Mouse (Mus musculus) stomach, embryonic 16.5 days (tissue): ENCODE results near the gene Sp7. TPM values are rescaled to one million over a fixed set of nuclear protein-coding genes. Genes with fewer than 3 reads are reported as not detected.

ENCODE experiments used
- ATAC-seq: fragments of 200-750 bp; cut with Nextera tagmentation; 2 replicates; pipeline ENCODE4 v1.8.0; 2017; ENCODE audit warnings: moderate number of reproducible peaks, moderate TSS enrichment; ENCODE audit not compliant: insufficient read depth, low FRiP score
- H3K27ac ChIP-seq: fragments of 300-500 bp; sonication (generic); 2 replicates; pipeline ENCODE4 v1.5.1; 2014; ENCODE audit warnings: low read length
- H3K27me3 ChIP-seq: fragments of 300-500 bp; sonication (generic); 2 replicates; pipeline ENCODE4 v1.6.1; 2014; ENCODE audit warnings: low read length, control low read depth, mixed read lengths; ENCODE audit not compliant: control insufficient read depth, insufficient read depth
- H3K36me3 ChIP-seq: fragments of 300-500 bp; sonication (generic); 2 replicates; pipeline ENCODE4 v1.6.1; 2014; ENCODE audit warnings: low read length; ENCODE audit not compliant: control insufficient read depth, insufficient read depth
- H3K4me1 ChIP-seq: fragments of 300-500 bp; sonication (generic); 2 replicates; pipeline ENCODE4 v1.6.1; 2014; ENCODE audit warnings: low read length, control low read depth, mixed read lengths; ENCODE audit not compliant: control insufficient read depth, insufficient read depth
- H3K4me2 ChIP-seq: fragments of 300-500 bp; sonication (generic); 2 replicates; pipeline ENCODE4 v1.6.1; 2014; ENCODE audit warnings: low read depth, low read length, mixed read lengths
- H3K4me3 ChIP-seq: fragments of 300-500 bp; sonication (generic); replicated peaks from 2 replicates; pipeline ENCODE4 v1.5.1; 2014; ENCODE audit warnings: mild to moderate bottlenecking, low read length
- H3K9ac ChIP-seq: fragments of 300-500 bp; sonication (generic); 2 replicates; pipeline ENCODE4 v1.6.1; 2014; ENCODE audit warnings: low read length
- H3K9me3 ChIP-seq: fragments of 300-500 bp; sonication (generic); replicated peaks from 2 replicates; pipeline ENCODE4 v1.6.1; 2016; ENCODE audit warnings: low read length, control low read depth; ENCODE audit not compliant: control insufficient read depth
- WGBS: fragments of 180-500 bp; shearing (Covaris S2); extraction: QIAGEN DNeasy Blood & Tissue Kit; methylation state at CpG from one replicate; pipeline ENCODE4 v1.1.7; 2014; 5-methylcytosine and 5-hydroxymethylcytosine counted together
- polyA plus RNA-seq: library from polyadenylated mRNA; unstranded; fragments of >200 nt; fragmentation: Nextera tagmentation; extraction: Ambion mirVana; gene quantifications from 2 replicates; pipeline ENCODE4 v1.2.1, GENCODE M21; 2015

Sp7 gene
- polyA plus RNA-seq, 1 experiment from 2014 or later = 1.3 TPM

- H3K27ac ChIP-seq = peak overlapping the region; percentile 89
- peak; percentile 51 for ATAC-seq
- H3K9ac ChIP-seq = 0 out of 2 replicates have a peak overlapping the region, but pooled peaks have one; percentile 28
These were observed 26.6 kb upstream of the Sp7 start for GRCm38 (mm10) chr15:102393584-102394014.

GRCm38 (mm10) chr15:102392520-102392919 is 25.5 kb upstream of the Sp7 start:
- no peak overlapping the region for H3K4me2 ChIP-seq
- no peaks in the 10 kb centered on the region for H3K27me3 ChIP-seq
- 51% methylated on average over 2 of the region's 2 CpGs for WGBS
- no peaks in the 10 kb centered on the region for H3K9me3 ChIP-seq
- peak overlapping the region; percentile 41; the same call in 1 of the 2 replicates for H3K27ac ChIP-seq
- no peaks in the 10 kb centered on the region for H3K36me3 ChIP-seq
- ATAC-seq = no peak
- no peak overlapping the region for H3K9ac ChIP-seq
- H3K4me1 ChIP-seq = peaks cover 10% of the 10 kb centered on the region; the same call in 1 of the 2 replicates
- no peak overlapping the region for H3K4me3 ChIP-seq

More at GRCm38 (mm10) chr15:102393584-102394014, 26.6 kb upstream of the Sp7 start:
- Histone ChIP-seq H3K27me3 (no peaks in the 10 kb centered on the region), H3K4me1 (peaks cover 10% of the 10 kb centered on the region; the same call in 1 of the 2 replicates), H3K4me3 (no peak overlapping the region), H3K4me2 (no peak overlapping the region), H3K9me3 (no peaks in the 10 kb centered on the region), H3K36me3 (no peaks in the 10 kb centered on the region)

- Histone ChIP-seq H3K4me2 (no peak overlapping the region), H3K4me1 (no peaks in the 10 kb centered on the region), H3K36me3 (no peaks in the 10 kb centered on the region), H3K27me3 (no peaks in the 10 kb centered on the region), H3K9ac (no peak overlapping the region), H3K9me3 (no peaks in the 10 kb centered on the region), H3K27ac (no peak overlapping the region), H3K4me3 (no peak overlapping the region)
- ATAC-seq = no peak
- 83% methylated on average over 3 of the region's 3 CpGs for WGBS
These were observed 22.0 kb upstream of the Sp7 start for GRCm38 (mm10) chr15:102388942-102389341.

GRCm38 (mm10) chr15:102386640-102387039 is 19.7 kb upstream of the Sp7 start:
- H3K27me3 ChIP-seq = no peaks in the 10 kb centered on the region
- 46% methylated on average over 9 of the region's 9 CpGs for WGBS
- H3K4me2 ChIP-seq = no peak overlapping the region
- H3K4me3 ChIP-seq = no peak overlapping the region
- H3K9ac ChIP-seq = no peak overlapping the region
- no peak for ATAC-seq
- no peaks in the 10 kb centered on the region for H3K4me1 ChIP-seq
- H3K36me3 ChIP-seq = no peaks in the 10 kb centered on the region
- H3K9me3 ChIP-seq = no peaks in the 10 kb centered on the region
- H3K27ac ChIP-seq = no peak overlapping the region

- Histone ChIP-seq H3K4me1 (no peaks in the 10 kb centered on the region), H3K4me2 (no peak overlapping the region), H3K4me3 (no peak overlapping the region), H3K27ac (no peak overlapping the region), H3K27me3 (no peaks in the 10 kb centered on the region), H3K36me3 (no peaks in the 10 kb centered on the region), H3K9ac (no peak overlapping the region), H3K9me3 (no peaks in the 10 kb centered on the region)
- no peak for ATAC-seq
- WGBS = 78% methylated on average over 6 of the region's 6 CpGs
These were observed 16.7 kb upstream of the Sp7 start for GRCm38 (mm10) chr15:102383671-102384070.

GRCm38 (mm10) chr15:102381575-102381974 is 14.6 kb upstream of the Sp7 start:
- peak; percentile 65; the same call in 1 of the 2 replicates for ATAC-seq
- H3K4me1 ChIP-seq = peaks cover 9% of the 10 kb centered on the region
- H3K36me3 ChIP-seq = no peaks in the 10 kb centered on the region
- H3K4me2 ChIP-seq = no peak overlapping the region
- no peak overlapping the region for H3K4me3 ChIP-seq
- H3K27me3 ChIP-seq = no peaks in the 10 kb centered on the region
- no peaks in the 10 kb centered on the region for H3K9me3 ChIP-seq
- WGBS = 0% methylated on average over 7 of the region's 7 CpGs
- H3K9ac ChIP-seq = no peak overlapping the region
- H3K27ac ChIP-seq = no peak overlapping the region

GRCm38 (mm10) chr15:102377810-102378262 is 10.9 kb upstream of the Sp7 start:
- ATAC-seq = peak; percentile 37; the same call in 1 of the 2 replicates
- Histone ChIP-seq H3K27me3 (no peaks in the 10 kb centered on the region), H3K27ac (peak overlapping the region; percentile 36), H3K4me1 (peaks cover 14% of the 10 kb centered on the region), H3K9me3 (no peaks in the 10 kb centered on the region), H3K9ac (peak overlapping the region; percentile 40), H3K4me2 (peak overlapping the region; percentile 99), H3K4me3 (0 out of 2 replicates have a peak overlapping the region, but pooled peaks have one; percentile 73), H3K36me3 (no peaks in the 10 kb centered on the region)
- 12% methylated on average over 10 of the region's 10 CpGs for WGBS

- H3K9me3 ChIP-seq = no peaks in the 10 kb centered on the region
- peak overlapping the region; percentile 99 for H3K4me2 ChIP-seq
- peaks cover 14% of the 10 kb centered on the region for H3K4me1 ChIP-seq
- H3K4me3 ChIP-seq = peak overlapping the region; percentile 73
- no peaks in the 10 kb centered on the region for H3K27me3 ChIP-seq
- H3K9ac ChIP-seq = peak overlapping the region; percentile 82
- ATAC-seq = peak; percentile 79
- WGBS = 0% methylated on average over 7 of the region's 7 CpGs
- no peaks in the 10 kb centered on the region for H3K36me3 ChIP-seq
- H3K27ac ChIP-seq = peak overlapping the region; percentile 75
These were observed 10.2 kb upstream of the Sp7 start for GRCm38 (mm10) chr15:102377163-102377543.

- ATAC-seq = peak; percentile 81
- Histone ChIP-seq H3K27me3 (no peaks in the 10 kb centered on the region), H3K4me1 (peaks cover 14% of the 10 kb centered on the region), H3K27ac (peak overlapping the region; percentile 75), H3K4me2 (peak overlapping the region; percentile 99), H3K9ac (peak overlapping the region; percentile 82), H3K9me3 (no peaks in the 10 kb centered on the region), H3K36me3 (no peaks in the 10 kb centered on the region), H3K4me3 (peak overlapping the region; percentile 73)
- WGBS = 1% methylated on average over 43 of the region's 43 CpGs
These were observed 9.6 kb upstream of the Sp7 start for GRCm38 (mm10) chr15:102376453-102377162.
